Mouse (Mus musculus): ENCODE measurements around the gene Uqcrq.

GRCm38 (mm10) chr11:53424826-53425225 is 5.8 kb downstream of the Uqcrq start:
- TF ChIP-seq POLR2A (IDR thresholded peaks at IDR 0.05; ENCODE audit: insufficient read depth, low read depth, low read length) (no peak), CTCF (IDR thresholded peaks at IDR 0.05) (no peak)

Measured in heart, adult 2 months (tissue).